Mouse (Mus musculus): ENCODE results near the gene Rex1bd. TPM values are rescaled to one million over a fixed set of nuclear protein-coding genes. Genes with fewer than 3 reads are reported as not detected.

The Rex1bd gene
- 152 and 172 TPM in 2 replicates for polyA plus RNA-seq (2014; fragmentation: Nextera tagmentation; extraction: Ambion mirVana)

DNA sequence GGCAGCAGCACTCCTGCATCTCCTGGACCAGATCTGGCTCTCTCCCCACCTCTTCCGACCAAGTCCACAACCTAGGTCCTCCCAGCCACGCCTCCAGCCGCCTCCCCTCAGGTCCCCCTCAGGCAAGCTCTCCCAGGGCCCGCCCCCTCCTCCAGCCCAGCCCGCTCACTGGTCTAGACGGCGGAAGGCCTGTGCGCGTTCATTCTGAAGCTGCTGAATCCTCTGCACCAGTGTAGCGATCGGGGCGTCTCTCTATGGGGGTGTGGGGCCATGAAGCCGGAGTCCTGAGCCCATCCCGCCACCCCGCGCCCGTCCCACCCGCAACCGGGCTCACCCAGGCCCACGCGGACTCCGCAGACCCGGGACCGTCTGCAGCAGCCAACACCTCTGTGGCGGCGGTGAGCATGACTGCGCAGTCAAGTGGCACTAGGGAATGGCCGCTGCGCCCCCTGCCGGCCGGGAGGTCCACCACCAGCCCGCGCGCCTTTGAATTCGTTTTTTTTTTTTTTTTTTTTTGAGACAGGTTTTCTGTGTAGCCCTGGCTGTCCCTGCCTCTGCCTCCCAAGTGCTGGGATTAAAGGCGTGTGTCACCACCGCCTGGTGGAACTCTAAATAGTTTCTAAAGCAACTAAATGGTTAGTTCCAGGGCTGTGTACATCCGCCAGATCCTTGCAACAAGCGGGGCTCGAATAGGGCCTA is at the start of gene Rex1bd:
Gene Rex1bd (minus strand): TSS at position 425 of the 699 bp plus-strand sequence.
- peak within 1 kb of the TSS; percentile 74 for H3K9ac ChIP-seq (replicated peaks; ENCODE audit: low read depth, low read length)
- peaks cover 25% of the 10 kb centered on the region for H3K4me1 ChIP-seq (ENCODE audit: control insufficient read depth, insufficient read depth, low read length)
- WGBS: 3% methylated on average over 40 of the region's 40 CpGs
- H3K9me3 ChIP-seq (ENCODE audit: control insufficient read depth, low read length): no peaks in the 10 kb centered on the region
- H3K36me3 ChIP-seq (ENCODE audit: control insufficient read depth, insufficient read depth, low read length): peaks cover 7% of the 10 kb centered on the region; the same call in 1 of the 2 replicates
- H3K4me3 ChIP-seq (ENCODE audit: low read depth, low read length): peak within 1 kb of the TSS; percentile 55
- ATAC-seq (ENCODE audit: low read depth): peak; percentile 87
- peaks cover 16% of the 10 kb centered on the region for H3K27me3 ChIP-seq (ENCODE audit: control insufficient read depth, insufficient read depth, low read length)
- H3K27ac ChIP-seq (ENCODE audit: low read depth, low read length): peak within 1 kb of the TSS; percentile 85
- peak within 1 kb of the TSS; percentile 84 for H3K4me2 ChIP-seq (ENCODE audit: low read depth, low read length)

DNA sequence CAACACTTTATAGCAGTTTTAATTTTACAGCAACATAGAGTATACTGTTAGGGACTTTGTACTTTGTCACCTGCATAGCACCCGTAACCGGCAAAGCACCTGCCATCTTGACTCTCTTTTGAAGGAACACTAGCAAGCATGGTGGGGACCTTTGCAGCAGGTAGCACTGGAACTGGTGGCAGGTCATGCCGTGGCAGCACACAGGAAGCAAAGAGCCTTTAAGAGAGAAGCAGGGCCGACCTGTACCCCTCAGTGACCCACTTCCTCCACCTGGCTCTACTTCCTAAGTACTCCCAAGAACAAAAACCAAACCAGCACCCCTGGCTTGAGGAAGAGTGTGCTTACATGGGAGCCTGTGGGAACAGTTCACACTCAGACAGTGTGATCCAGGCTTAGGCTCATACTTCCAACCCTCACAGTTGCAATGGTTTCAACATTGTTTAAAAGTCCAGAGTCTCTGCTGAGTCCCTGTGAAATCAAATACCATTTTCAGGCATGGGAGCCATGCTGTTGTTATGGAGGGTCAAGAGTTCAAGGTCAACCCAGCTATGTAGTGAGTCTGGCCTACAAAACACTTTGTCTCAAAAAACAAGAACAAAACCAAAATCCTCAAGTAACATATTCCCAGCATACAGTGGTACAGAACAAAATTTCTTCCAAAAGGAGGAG is 48.7 kb upstream of the Rex1bd start:
- H3K27me3 ChIP-seq (ENCODE audit: control insufficient read depth, insufficient read depth, low read length): no peaks in the 10 kb centered on the region
- no peaks in the 10 kb centered on the region for H3K9me3 ChIP-seq (ENCODE audit: control insufficient read depth, low read length)
- WGBS: 91% methylated on average over 4 of the region's 4 CpGs
- no peak overlapping the region for H3K4me3 ChIP-seq (ENCODE audit: low read depth, low read length)
- no peak overlapping the region for H3K27ac ChIP-seq (ENCODE audit: low read depth, low read length)
- no peaks in the 10 kb centered on the region for H3K36me3 ChIP-seq (ENCODE audit: control insufficient read depth, insufficient read depth, low read length)
- no peak overlapping the region for H3K9ac ChIP-seq (replicated peaks; ENCODE audit: low read depth, low read length)
- H3K4me1 ChIP-seq (ENCODE audit: control insufficient read depth, insufficient read depth, low read length): peaks cover 9% of the 10 kb centered on the region; the same call in 1 of the 2 replicates
- no peak overlapping the region for H3K4me2 ChIP-seq (ENCODE audit: low read depth, low read length)
- ATAC-seq (ENCODE audit: low read depth): no peak

DNA sequence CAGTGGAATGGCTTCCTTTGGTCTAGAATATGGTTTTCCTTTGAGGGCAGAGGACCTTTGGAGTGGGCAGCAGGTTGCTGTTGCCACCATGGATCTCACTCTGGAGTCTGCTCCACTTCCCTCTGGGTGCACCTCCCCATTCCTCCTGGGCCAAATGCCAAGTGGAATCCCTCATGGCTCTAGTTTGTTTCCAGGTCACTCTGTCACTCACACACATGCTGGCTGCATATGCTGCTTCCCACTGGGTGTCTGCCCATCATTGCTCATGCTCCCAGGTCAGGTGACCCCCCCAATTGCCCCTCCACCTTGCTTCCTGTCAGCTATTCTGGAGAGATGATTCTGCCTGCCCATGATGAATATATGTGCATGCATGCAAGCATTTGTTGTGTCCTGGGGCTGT is 47.2 kb upstream of the Rex1bd start:
- H3K9ac ChIP-seq (replicated peaks; ENCODE audit: low read depth, low read length): no peak overlapping the region
- H3K27ac ChIP-seq (ENCODE audit: low read depth, low read length): peak overlapping the region; percentile 18; the same call in 1 of the 2 replicates
- no peak overlapping the region for H3K4me2 ChIP-seq (ENCODE audit: low read depth, low read length)
- ATAC-seq (ENCODE audit: low read depth): no peak
- no peaks in the 10 kb centered on the region for H3K36me3 ChIP-seq (ENCODE audit: control insufficient read depth, insufficient read depth, low read length)
- peaks cover 9% of the 10 kb centered on the region; the same call in 1 of the 2 replicates for H3K4me1 ChIP-seq (ENCODE audit: control insufficient read depth, insufficient read depth, low read length)
- H3K9me3 ChIP-seq (ENCODE audit: control insufficient read depth, low read length): no peaks in the 10 kb centered on the region
- H3K27me3 ChIP-seq (ENCODE audit: control insufficient read depth, insufficient read depth, low read length): no peaks in the 10 kb centered on the region
- no peak overlapping the region for H3K4me3 ChIP-seq (ENCODE audit: low read depth, low read length)

DNA sequence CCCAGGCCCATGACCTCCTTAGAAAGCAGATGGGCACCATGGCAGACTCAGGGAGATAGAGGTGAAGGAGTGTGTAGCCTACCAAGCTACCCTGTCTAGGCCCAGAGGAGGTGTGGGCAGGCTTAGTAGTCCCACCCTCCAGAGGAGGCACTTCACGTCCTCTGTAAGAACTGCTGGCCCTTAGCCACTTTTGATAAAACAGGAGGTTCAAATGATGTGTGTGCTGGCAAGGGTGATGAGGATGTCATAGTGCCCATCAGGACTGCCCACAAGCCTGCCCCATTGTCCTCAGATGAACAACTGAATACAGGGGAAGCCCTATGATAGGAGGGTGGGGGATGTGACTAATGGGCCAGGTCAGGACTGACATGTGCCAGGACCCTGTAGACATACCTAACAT is 46.3 kb upstream of the Rex1bd start:
- no peak overlapping the region for H3K27ac ChIP-seq (ENCODE audit: low read depth, low read length)
- 59% methylated on average over 1 of the region's 1 CpGs for WGBS
- H3K4me1 ChIP-seq (ENCODE audit: control insufficient read depth, insufficient read depth, low read length): peaks cover 9% of the 10 kb centered on the region; the same call in 1 of the 2 replicates
- no peak; the same call in 1 of the 2 replicates for ATAC-seq (ENCODE audit: low read depth)
- H3K4me3 ChIP-seq (ENCODE audit: low read depth, low read length): no peak overlapping the region
- H3K27me3 ChIP-seq (ENCODE audit: control insufficient read depth, insufficient read depth, low read length): no peaks in the 10 kb centered on the region
- no peaks in the 10 kb centered on the region for H3K36me3 ChIP-seq (ENCODE audit: control insufficient read depth, insufficient read depth, low read length)
- H3K9ac ChIP-seq (replicated peaks; ENCODE audit: low read depth, low read length): no peak overlapping the region
- H3K4me2 ChIP-seq (ENCODE audit: low read depth, low read length): no peak overlapping the region
- no peaks in the 10 kb centered on the region for H3K9me3 ChIP-seq (ENCODE audit: control insufficient read depth, low read length)

DNA sequence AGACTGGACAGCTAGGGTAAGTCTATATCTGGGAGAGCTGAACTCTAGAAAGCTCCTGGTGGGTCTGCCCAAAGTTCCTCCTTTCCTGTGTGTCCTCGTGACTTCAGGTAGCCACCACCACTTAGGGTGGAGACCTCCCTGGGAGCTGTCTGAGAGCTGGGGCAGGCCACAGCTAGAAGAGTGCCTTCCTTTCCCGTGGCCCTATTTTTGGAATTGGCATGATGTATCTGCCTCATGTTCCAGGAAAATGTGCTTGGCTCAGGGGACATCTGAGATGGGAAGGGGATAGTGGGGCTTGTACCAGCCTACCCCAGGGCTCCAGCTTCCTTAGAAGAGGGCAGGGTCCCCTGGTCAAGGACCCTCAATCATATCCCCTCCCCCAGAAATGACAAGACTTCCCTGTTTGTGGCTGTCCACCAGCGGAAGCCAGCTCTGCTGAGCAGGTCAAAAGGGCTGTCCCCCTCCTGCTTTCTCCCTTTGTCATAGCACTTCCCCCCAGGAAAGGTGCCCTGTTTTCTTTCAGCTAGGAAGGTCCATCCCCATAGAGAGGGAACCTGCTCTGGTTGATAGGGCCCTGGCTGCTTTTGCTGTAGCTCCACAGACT is 45.1 kb upstream of the Rex1bd start:
- Histone ChIP-seq H3K27ac (ENCODE audit: low read depth, low read length) (no peak overlapping the region), H3K9ac (replicated peaks; ENCODE audit: low read depth, low read length) (no peak overlapping the region), H3K4me3 (ENCODE audit: low read depth, low read length) (no peak overlapping the region), H3K27me3 (ENCODE audit: control insufficient read depth, insufficient read depth, low read length) (no peaks in the 10 kb centered on the region), H3K9me3 (ENCODE audit: control insufficient read depth, low read length) (no peaks in the 10 kb centered on the region), H3K4me1 (ENCODE audit: control insufficient read depth, insufficient read depth, low read length) (peaks cover 9% of the 10 kb centered on the region; the same call in 1 of the 2 replicates), H3K4me2 (ENCODE audit: low read depth, low read length) (no peak overlapping the region), H3K36me3 (ENCODE audit: control insufficient read depth, insufficient read depth, low read length) (no peaks in the 10 kb centered on the region)
- no peak for ATAC-seq (ENCODE audit: low read depth)
- 82% methylated on average over 3 of the region's 3 CpGs for WGBS

DNA sequence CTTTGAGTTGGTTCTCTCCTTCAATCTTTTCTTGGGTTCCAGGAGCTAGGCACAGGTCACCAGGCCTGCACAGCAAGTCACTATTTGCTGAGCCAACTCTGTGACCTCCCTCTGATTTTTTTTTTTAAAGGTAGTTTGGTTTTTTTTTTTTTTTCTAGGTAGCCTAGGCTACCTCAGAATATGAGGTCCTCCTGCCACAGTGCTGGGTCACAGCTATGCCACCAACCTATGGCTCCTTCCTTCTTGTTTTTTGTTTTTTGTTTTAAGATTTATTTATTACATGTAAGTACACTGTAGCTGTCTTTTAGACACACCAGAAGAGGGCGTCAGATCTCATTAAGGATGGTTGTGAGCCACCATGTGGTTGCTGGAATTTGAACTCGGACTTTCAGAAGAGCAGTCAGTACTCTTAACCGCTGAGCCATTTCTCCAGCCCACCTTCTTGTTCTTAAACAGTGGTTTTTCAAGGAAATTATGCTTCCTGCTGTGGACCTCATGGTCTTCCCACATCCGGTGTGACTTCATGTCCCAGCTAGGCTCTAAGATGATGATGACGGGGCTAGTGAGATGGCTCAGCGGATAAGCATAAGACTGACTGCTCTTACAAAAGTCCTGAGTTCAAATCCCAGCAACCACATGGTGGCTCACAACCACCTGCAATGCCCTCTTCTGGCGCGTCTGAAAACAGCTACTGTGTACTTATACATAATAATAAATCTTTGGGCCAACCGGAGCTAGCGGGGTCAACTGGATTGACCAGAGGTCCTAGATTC is 43.0 kb upstream of the Rex1bd start:
- no peak overlapping the region for H3K4me3 ChIP-seq (ENCODE audit: low read depth, low read length)
- H3K36me3 ChIP-seq (ENCODE audit: control insufficient read depth, insufficient read depth, low read length): no peaks in the 10 kb centered on the region
- 93% methylated on average over 10 of the region's 10 CpGs for WGBS
- ATAC-seq (ENCODE audit: low read depth): no peak
- no peak overlapping the region for H3K4me2 ChIP-seq (ENCODE audit: low read depth, low read length)
- no peak overlapping the region for H3K27ac ChIP-seq (ENCODE audit: low read depth, low read length)
- no peak overlapping the region for H3K9ac ChIP-seq (replicated peaks; ENCODE audit: low read depth, low read length)
- no peaks in the 10 kb centered on the region for H3K9me3 ChIP-seq (ENCODE audit: control insufficient read depth, low read length)
- H3K4me1 ChIP-seq (ENCODE audit: control insufficient read depth, insufficient read depth, low read length): peaks cover 9% of the 10 kb centered on the region; the same call in 1 of the 2 replicates
- no peaks in the 10 kb centered on the region for H3K27me3 ChIP-seq (ENCODE audit: control insufficient read depth, insufficient read depth, low read length)

DNA sequence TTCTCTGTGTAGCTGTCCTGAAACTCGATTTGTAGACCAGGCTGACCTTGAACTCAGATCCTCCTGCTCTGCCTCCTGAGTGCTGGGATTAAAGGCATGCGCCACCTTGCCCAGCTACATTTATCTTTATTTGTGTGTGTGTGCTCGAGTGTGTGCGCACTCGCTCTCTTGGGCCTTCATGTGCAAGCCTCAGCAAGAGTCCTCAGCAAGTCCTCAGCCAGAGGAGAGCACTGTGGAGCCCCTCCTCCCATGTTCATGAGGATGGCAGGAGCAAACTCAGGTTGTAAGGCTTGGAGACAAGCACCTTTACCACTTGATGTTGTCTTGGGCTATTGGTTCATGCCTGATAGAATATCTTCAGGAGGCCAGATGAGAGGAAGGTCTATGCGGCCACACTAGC is 41.2 kb upstream of the Rex1bd start:
- H3K27ac ChIP-seq (ENCODE audit: low read depth, low read length): no peak overlapping the region
- H3K27me3 ChIP-seq (ENCODE audit: control insufficient read depth, insufficient read depth, low read length): no peaks in the 10 kb centered on the region
- H3K4me3 ChIP-seq (ENCODE audit: low read depth, low read length): no peak overlapping the region
- H3K4me2 ChIP-seq (ENCODE audit: low read depth, low read length): no peak overlapping the region
- no peaks in the 10 kb centered on the region for H3K4me1 ChIP-seq (ENCODE audit: control insufficient read depth, insufficient read depth, low read length)
- WGBS: 93% methylated on average over 6 of the region's 6 CpGs
- H3K36me3 ChIP-seq (ENCODE audit: control insufficient read depth, insufficient read depth, low read length): no peaks in the 10 kb centered on the region
- H3K9ac ChIP-seq (replicated peaks; ENCODE audit: low read depth, low read length): no peak overlapping the region
- H3K9me3 ChIP-seq (ENCODE audit: control insufficient read depth, low read length): no peaks in the 10 kb centered on the region
- no peak for ATAC-seq (ENCODE audit: low read depth)

DNA sequence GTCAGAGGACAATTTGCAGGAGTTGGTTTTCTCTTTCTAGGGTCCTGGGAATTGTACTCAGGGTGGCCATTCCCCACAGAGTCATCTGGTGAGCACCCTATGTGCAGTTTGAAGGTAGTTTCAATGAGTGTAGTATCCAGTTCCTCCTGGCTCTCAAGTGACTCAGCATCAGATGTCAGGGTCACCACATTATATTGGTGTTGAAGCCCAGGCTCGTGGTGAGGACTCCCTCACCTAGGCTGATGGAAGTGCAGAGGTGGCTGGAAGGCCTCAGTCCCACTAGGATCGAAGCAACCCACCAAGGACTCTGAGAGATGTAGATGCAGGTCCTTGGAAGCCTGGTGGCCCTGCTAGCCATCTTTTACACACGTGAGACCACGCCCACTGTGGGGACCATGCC is 39.9 kb upstream of the Rex1bd start:
- no peaks in the 10 kb centered on the region for H3K9me3 ChIP-seq (ENCODE audit: control insufficient read depth, low read length)
- H3K4me3 ChIP-seq (ENCODE audit: low read depth, low read length): no peak overlapping the region
- no peak overlapping the region for H3K27ac ChIP-seq (ENCODE audit: low read depth, low read length)
- no peak overlapping the region for H3K9ac ChIP-seq (replicated peaks; ENCODE audit: low read depth, low read length)
- 95% methylated on average over 4 of the region's 4 CpGs for WGBS
- no peaks in the 10 kb centered on the region for H3K36me3 ChIP-seq (ENCODE audit: control insufficient read depth, insufficient read depth, low read length)
- H3K4me2 ChIP-seq (ENCODE audit: low read depth, low read length): no peak overlapping the region
- peaks cover 2% of the 10 kb centered on the region; the same call in 1 of the 2 replicates for H3K4me1 ChIP-seq (ENCODE audit: control insufficient read depth, insufficient read depth, low read length)
- no peaks in the 10 kb centered on the region for H3K27me3 ChIP-seq (ENCODE audit: control insufficient read depth, insufficient read depth, low read length)
- no peak for ATAC-seq (ENCODE audit: low read depth)
